Mouse (Mus musculus): ENCODE results near the gene Klhl15. TPM values are rescaled to one million over a fixed set of nuclear protein-coding genes. Genes with fewer than 3 reads are reported as not detected.

Klhl15 gene
- polyA plus RNA-seq (2012; rRNA removed): 1.5 and 1.9 TPM in 2 replicates

DNA sequence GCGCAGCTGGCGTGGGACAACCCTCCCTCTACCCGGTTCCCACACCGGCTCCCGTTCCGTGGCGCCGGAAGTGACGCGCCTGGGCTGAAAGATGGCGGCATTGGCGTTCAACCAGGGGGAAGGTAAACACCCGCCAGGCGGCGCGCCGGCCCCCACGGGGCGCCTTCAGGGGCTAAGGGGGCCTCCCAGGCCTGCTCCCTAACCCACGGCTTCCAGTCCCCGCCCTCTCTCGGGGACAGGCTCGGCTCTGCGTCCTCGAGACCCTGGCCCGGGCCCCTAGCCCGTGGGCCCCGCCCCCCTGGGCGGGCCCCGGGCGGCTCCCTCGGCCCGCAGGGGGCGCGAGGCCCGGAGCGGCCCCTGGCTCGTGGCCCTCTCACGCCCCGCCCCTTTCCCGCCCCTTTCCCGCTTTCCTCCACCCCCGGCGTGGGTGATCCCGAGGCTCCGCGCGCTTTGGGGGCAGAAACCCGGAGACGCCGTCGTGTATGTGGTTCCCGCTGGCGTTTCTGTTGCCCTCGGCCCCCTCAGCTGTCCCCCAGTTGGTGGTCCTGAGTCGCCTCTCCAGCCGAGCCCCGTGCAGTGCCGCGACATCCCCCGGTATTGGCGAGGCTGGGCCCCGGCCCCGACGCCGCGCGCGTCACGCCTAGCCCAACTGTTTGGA is at the start of gene Klhl15:
Gene Klhl15, plus strand, starts transcription at position 68 of the 658 bp plus-strand sequence.

DNA sequence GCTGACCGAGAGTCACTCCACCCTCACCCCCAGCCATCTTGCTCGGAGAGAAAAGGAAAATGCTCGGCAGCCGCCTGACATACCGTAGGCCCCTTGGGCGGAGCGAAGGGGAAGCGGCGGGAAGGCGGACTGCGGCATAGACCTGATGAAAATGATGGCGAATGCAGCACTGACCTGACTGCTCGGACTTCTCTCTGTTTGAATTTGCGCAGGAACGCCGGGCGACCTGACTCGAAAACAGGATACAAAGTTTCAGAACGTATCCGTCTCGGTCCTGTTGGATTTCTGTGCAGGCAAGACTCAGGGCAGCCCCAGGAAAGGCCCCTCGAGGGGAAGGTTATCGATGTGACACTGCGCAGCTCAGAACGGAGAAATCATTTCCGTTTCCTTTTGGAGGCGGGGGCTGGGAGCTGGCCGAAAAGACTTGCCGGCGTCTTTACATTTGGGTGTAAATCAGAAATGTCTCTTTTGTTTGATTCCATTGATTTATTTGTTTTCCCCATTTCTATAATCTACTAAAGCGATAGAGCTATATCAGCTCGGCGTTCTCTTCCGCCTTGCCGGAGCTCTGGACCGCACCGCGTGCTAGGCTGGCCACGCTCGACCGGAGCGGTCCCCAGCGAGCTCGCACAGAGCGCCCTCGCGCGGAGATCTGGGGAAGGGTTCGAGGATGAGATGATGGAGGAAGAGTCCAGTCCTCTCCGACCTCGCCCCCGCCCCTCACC is 21.6 kb upstream of the Klhl15 start, which contains the start of gene Eif2s3x:
Gene Eif2s3x, minus strand, starts transcription at position 266 of the 725 bp plus-strand sequence.

Other genes with a start within 250 kb of the Klhl15 start
- 4.4 and 4.9 TPM in 2 replicates for gene Zfx, start 110.9 kb upstream of the Klhl15 start, polyA plus RNA-seq (2012; rRNA removed)
- 26.1 and 39.5 TPM in 2 replicates for gene Eif2s3x, start 21.7 kb upstream of the Klhl15 start, polyA plus RNA-seq (2012; rRNA removed)
- not detected in 2 replicates for gene Fam90a1b, start 132.2 kb downstream of the Klhl15 start, polyA plus RNA-seq (2012; rRNA removed)
- gene Apoo, start 132.5 kb downstream of the Klhl15 start, polyA plus RNA-seq (2012; rRNA removed): 10.8 and 11.7 TPM in 2 replicates

Data from liver, embryonic 18 days (tissue).